Mouse (Mus musculus) T-helper 2 cell (primary cell): ENCODE measurements around the gene Ahcyl2.

ENCODE experiments used
- in situ Hi-C: fragments of 300-600 bp; cut with MboI, MseI; formaldehyde crosslinking; loops from one replicate; pipeline ENCODE4 v1.15.1; 2025; ENCODE audit warnings: high pct_unique_total_duplicates

Gene Ahcyl2

DNA sequence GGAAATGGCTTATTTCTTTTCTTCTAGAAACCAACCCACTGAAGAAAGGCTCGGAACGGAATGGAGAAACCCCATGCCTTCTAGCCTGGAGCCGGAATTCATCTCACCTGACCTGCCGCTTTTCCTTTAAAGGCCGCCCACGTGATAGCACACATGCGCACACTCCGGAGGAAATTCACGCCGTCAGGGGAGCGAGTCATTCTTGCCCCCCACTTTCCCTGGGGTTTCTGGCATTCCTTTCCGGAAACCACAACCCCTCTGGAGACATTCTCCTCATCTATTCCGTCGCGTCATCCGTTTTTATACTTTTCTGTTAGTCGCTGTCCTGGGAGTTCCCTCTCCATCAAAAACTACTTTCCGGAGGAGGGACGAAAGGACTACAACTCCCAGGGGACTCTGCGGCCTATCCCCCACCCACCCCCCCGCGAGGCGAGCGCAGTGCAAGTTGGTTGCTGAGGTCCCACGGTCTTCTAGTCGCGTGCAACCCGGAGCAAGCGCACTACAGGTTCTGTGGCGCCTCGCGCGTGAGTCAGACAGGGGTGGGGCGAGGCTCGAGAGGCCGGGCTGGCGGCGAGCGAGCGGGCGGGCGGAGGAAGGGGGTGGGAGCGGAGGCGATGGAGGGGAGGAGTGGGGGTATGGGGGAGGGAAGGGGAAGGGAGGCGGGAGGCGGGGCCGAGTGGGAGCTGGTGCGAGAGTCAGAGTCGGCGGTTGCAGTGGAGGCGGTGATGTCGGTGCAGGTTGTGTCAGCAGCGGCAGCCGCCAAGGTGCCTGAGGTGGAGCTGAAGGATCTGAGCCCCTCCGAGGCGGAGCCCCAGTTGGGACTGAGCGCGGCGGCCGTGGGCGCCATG, at the start of gene Ahcyl2:
Ahcyl2 (plus strand) TSS at position 199 of the 848 bp plus-strand sequence.
- in situ Hi-C loops = loop anchor here (10.0 kb wide), 1 partner anchor 57 kb away; no protein-coding TSS in a partner anchor

DNA sequence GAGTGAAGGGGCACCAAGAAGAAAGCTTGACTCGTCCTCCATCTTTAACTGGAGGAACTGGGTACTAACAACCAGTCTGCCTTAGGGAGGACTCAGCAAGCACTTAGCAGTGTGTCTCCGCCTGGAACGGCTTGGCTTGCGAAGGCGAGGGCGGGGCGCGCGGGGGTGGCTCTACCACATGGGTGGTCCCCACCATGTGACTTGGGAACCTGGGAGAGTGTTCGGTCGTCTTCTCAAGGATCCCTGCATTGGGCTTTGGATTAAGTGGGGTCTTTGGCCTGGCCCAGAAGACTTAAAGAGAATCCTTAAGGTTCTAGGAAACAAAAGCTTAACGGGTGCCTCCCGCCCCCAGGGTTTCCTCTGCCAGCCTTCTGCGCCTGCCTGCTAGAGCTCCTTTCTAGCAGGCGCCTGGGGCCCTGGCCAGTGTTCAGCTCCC, 48.9 kb upstream of the Ahcyl2 start:
- in situ Hi-C loops = no loop called here

DNA sequence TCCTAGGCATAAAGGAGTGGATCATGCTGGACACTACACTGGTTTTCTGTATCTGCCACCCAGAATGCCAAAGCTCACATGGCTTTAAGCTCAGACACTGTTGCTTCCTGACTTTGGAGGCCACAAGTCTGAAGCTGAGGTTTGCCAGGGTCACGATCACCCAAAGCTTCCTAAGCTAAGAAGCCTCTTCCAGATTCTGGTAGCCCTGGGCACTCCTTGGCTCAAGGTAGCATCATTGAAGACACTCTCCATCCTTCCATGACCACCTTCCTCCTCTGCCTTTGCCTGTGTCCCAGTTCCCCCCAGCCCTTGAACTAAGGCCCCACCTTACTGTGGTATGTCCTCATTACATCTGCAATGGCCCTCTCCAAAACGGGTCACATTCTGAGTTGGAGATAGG, 45.9 kb upstream of the Ahcyl2 start:
- in situ Hi-C loops = loop anchor here (5.0 kb wide), 1 partner anchor 35 kb away; no protein-coding TSS in a partner anchor

DNA sequence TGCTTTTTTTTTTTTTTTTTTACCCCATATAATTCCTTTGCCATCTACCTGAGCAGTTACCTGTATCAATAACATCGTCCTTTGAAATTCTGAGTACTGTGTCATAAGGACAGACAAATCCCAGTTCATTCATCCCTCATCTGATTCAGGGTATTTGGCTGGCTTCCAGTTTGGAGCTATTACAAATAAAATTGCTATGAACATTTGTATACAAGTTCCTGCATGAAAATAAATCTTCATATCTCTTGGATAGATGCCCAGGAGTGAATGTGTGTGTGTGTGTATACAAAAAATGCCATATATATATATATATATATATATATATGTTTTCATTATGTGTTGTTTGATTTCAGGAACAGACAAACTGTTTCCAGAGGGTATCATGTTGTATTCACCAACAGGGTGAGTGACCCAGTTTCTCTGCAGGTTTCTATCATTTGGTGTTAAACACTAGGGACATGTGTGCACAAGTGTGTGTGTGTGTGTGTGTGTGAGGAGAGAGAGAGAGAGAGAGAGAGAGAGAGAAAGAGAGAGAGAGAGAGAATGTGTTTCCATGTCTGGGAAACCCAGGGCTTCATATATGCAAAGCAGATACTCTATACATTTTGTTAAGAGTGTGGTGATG, 41.1 kb upstream of the Ahcyl2 start:
- in situ Hi-C loops = no loop called here

DNA sequence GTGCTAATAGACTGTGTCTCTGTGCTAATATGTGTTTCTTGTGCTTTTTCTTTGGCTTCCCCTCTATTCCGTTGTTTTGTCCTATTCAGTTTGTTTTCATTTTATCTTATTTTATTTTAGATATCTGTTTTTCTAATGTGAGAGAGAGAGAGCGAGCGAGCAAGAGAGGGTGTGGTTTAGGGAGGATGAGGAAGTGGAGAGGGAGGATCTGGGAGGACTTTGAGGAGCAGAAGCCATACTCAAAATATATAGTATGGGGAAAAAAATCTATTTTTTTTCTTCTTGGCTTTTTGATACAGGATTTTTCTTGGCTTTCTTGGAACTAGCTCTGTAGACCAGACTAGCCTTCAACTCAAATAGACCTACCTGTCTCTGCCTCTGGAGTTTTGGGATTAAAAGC, 39.8 kb upstream of the Ahcyl2 start:
- in situ Hi-C loops = no loop called here

DNA sequence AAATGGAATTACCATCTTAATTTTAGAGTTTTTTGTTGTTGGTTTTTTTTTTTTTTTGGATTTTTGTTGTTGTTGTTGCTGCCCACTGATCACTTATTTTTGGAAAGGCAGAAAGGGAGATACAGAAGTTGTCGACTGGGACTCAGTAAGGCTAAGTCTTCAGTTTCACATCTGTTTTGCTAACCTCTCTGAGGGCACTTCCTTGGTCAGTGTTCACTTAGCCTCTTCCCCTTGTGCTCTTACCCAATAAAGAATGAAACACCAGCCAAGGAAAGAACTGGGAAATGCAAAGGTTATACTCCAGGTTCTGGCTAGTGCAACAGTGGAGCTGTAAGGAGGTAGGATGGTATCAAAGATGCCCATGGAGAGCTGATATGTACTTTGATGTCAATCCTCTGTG, 38.3 kb upstream of the Ahcyl2 start:
- in situ Hi-C loops = no loop called here

DNA sequence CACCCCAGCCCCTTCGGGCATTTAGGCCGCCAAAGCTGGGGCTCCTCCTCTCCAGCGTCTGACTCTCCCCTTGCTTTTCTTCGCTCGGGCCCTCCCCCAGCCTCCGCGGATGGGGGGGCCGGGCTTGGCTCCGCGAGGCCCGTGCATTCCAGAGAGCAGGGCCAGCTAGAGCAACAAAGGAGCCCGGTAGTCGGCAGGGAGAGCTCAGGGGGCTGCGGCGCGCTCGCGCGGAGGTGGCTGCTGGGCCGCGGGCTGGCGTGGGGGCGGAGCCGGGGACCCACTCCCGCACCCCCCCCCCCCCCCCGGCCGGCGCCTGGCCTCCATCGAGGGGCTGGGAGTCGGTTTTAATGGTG, 32.5 kb upstream of the Ahcyl2 start, which contains the start of gene Smo:
Smo (plus strand) TSS at position 168 of the 353 bp plus-strand sequence.
- in situ Hi-C loops = no loop called here

DNA sequence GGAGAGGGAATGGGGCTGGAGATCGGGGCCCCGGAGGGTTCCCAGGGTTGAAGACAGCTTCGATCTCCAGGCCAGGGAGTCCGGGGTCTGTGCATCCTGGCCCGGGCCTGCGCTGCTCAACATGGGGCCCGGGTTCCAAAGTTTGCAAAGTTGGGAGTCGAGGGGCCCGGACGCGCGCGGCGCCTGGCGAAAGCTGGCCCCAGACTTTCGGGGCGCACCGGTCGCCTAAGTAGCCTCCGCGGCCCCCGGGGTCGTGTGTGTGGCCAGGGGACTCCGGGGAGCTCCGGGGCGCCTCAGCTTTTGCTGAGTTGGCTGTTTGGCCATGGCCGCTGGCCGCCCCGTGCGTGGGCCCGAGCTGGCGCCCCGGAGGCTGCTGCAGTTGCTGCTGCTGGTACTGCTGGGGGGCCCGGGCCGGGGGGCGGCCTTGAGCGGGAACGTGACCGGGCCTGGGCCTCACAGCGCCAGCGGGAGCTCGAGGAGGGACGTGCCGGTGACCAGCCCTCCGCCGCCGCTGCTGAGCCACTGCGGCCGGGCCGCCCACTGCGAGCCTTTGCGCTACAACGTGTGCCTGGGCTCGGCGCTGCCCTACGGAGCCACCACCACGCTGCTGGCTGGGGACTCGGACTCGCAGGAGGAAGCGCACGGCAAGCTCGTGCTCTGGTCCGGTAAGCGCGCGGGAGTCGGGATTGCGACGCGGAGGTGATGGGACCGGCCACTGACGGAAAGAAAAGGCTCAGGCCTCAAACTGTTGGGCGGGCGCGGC, 31.9 kb upstream of the Ahcyl2 start:
- in situ Hi-C loops = no loop called here

DNA sequence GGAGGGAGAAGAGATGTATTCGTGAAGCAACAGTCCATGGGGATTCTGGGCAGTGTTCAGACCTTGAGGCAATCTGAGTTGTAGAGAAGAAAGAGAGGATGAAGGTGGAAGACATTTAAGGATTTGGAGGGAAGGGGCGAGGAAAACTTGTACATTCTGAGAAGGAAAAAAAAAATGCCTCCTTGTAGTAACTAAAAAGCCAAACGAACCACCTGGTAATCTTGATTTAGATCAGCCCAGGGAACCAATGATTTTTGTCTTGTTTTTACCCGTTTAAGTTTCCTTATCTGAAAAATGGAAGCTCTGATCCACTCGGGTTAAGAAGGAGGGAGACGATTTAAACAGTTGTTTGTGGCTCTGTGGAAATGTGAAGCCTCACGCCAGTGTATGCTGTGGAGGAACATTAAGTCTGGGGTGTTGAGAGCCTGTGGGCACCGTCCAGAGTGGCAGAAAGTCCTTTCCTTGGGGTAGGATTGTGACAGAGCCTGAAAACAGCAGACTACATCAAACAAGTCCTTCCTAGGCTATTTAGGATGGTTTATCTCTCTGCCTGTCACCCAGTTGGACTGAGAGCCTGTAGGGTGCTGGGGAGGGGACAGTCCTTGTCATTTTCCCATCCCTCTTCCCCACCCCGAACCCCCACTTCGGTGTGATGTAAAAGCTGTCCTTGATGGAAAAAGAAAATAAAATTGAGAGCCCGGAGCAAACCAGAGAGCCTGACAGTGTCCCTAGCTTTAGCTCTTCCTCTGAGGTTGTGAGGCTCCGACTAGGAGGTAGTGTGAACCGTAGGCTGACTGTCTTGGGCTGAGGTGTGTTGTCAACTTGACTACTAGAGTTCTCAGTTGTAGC, 31.0 kb upstream of the Ahcyl2 start:
- in situ Hi-C loops = no loop called here

DNA sequence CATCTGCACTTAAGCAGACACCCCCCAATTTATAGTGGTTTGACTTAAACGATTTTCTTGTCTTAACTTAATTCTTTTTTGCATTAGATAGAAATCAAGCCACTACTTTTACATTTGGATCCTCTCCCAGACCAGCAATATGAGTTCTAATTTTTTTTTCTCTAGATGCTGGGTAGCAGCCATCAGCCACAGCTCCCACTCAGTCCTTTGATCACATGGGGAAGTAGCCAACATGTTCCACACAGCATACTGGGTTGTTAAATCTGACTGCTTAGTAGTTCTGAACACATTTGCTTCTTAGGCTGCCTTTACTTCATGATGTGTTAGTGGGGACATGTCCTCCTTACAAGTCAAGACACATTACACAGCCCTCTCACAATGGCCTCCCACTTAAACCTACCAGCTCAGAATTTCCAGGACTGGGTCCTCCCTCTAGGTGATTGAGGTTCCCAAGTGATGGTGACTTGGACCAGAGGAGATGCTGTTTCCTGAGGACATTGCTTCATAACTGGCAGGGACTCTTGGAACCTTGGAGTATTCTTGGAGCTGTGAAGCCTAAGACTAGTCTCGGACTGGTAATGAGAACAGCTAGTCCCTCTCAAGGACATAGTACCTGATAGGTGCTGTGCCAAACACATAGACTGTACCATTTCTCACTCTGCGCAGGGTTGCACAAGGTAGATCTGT, 16.2 kb upstream of the Ahcyl2 start:
- in situ Hi-C loops = no loop called here

DNA sequence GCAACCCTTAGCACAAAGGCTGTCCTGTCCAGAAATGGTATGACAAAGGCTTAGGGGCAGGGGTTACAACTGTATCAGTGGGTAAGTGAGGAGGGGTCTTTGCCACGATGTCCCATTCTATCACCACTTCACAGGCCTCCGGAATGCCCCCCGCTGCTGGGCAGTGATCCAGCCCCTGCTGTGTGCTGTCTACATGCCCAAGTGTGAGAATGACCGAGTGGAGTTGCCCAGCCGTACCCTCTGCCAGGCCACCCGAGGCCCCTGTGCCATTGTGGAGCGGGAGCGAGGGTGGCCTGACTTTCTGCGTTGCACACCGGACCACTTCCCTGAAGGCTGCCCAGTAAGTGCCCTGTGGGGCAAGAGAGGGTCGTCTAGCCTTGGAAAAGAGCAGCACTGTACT, 14.5 kb upstream of the Ahcyl2 start:
- in situ Hi-C loops = no loop called here

DNA sequence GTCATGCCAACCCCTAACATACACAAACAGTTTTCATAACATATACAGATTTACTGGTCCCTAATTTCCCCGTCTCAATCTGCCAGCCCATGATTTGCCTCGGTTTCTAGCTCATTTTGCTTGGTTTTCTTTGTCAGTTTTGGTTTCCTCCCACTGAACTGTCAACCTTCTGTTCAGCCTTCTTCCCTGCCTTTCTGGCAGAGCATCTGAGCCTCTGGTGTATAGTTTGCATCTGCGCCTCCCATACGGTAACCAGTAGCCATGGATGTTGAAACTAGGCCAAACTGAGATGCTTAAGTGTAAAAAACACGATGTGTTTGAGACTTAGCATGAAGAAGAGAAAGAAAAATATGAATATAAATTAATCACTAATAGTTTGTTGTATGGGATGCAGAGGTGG, 11.8 kb upstream of the Ahcyl2 start:
- in situ Hi-C loops = loop anchor here (5.0 kb wide), 1 partner anchor 34 kb away; no protein-coding TSS in a partner anchor

DNA sequence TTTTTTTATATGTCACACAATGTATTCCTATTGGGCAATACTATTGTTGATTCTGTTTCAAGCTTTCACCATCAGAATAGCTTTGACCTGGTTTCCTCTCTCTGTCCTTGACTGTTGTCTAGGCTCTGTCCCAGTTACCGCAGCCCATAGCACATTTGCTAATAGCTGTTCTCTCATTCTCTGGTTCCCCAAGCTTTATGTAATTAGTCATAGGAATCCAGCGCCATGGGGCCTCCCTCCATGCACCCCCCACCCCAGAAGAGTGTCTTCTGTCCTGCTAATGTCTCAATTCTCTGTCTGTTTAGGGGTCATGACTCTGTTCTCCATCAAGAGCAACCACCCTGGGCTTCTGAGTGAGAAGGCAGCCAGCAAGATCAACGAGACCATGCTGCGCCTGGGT, 11.3 kb upstream of the Ahcyl2 start:
- in situ Hi-C loops = loop anchor here (5.0 kb wide), 1 partner anchor 34 kb away; no protein-coding TSS in a partner anchor

DNA sequence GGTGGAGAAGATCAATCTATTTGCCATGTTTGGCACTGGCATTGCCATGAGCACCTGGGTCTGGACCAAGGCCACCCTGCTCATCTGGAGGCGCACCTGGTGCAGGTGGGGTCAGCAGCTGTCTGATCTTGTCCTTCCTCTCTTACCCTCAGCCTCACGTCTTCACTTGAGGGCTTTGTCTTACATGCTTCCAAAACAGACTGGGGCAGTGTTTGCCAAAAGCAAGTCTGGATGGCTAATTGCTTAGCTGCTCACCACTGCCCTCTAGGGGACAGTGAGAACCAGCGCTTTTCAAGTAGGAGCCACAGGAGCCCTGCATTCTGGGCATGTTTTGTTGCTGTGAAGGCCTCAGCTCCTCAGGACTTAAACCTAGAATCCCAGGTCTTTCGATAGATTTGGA, 9.4 kb upstream of the Ahcyl2 start:
- in situ Hi-C loops = loop anchor here (5.0 kb wide), 1 partner anchor 36 kb away; no protein-coding TSS in a partner anchor

DNA sequence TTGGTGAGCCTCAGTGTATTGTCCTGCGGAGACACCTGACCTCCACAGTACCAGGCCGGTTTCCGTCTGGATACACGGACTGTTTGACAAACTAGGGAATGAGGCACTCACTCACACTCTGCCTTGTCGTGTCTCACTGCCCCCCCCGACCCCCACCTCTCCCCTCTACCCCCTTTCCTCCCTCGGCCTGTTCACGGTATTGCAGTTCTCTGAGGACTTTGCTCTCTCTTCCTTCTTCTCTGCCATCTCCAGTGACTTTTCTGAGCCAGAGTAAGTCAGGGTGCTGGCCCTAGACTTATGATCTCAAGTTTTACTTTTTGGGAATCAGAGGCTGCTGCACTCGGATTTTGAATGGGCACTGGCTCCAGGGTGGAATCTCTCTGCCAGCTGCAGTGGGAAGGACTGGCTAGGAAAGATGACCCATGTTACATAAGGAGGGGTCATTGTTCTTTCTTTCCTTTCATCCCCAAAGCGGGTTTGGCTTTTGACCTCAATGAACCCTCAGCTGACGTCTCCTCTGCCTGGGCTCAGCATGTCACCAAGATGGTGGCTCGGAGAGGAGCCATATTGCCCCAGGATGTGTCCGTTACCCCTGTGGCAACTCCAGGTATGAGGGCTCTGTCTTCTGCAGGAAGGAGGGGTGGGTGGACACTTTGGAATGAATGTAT, 8.7 kb upstream of the Ahcyl2 start:
- in situ Hi-C loops = loop anchor here (5.0 kb wide), 1 partner anchor 37 kb away; no protein-coding TSS in a partner anchor

DNA sequence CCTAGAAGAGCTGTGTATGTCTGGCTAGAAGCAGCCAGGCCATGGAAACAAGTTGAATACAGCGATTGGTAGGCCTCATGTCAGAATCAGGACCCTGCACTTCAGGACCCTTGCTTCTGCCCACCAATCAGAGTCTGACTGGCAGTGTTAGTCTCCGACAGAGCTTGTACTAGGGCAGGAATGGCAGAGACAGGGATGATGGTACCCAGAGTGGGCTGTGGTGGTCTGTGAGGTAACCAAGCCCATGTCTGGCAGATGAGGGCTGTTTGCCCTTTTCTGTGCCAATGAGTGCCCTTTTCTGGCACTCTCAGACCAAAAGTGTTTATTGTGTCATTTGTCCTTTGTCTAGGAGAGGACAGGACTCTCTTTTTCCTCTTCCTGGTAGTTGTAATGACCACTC, 7.4 kb upstream of the Ahcyl2 start:
- in situ Hi-C loops = loop anchor here (10.0 kb wide), 1 partner anchor 64 kb away; no protein-coding TSS in a partner anchor

DNA sequence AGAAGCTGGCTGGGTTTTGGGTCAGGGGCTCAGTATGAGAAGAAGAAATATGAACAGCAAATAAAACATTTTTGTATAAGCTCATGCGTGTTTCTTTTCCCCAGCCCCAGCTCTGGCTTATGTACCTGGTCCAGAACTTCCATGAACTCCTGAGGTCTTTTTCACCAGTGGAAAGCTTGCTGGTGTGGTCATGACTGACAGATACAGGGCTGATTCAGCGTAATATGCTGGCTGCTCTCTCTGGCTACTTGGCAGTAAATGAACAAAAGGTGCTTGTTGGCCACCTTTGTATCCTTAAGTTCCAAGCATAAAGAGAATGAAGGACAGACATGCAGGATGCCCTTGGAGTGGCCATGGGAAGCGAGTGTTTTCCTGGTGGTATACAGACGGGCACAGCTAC, 6.5 kb upstream of the Ahcyl2 start:
- in situ Hi-C loops = loop anchor here (10.0 kb wide), 1 partner anchor 64 kb away; no protein-coding TSS in a partner anchor

DNA sequence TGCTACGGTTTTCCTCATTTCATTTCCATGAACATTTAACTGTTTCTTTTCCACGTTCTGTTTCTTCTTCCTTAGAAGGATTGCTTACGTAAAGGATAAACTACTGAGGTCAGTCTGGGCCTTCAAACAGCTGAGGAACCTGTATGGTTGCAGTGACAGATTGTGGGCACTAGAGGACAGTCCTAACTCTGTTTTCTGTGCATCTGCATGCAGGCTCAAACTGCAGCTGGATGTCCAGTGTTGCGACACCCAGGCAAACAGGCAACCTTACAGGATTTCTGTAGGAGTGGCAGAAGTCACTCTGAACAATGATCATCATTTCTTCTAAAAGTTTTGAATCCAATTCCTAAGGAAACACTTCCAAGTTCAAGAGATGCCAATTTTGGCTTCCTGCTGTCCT, 5.3 kb upstream of the Ahcyl2 start:
- in situ Hi-C loops = loop anchor here (10.0 kb wide), 1 partner anchor 62 kb away; no protein-coding TSS in a partner anchor

DNA sequence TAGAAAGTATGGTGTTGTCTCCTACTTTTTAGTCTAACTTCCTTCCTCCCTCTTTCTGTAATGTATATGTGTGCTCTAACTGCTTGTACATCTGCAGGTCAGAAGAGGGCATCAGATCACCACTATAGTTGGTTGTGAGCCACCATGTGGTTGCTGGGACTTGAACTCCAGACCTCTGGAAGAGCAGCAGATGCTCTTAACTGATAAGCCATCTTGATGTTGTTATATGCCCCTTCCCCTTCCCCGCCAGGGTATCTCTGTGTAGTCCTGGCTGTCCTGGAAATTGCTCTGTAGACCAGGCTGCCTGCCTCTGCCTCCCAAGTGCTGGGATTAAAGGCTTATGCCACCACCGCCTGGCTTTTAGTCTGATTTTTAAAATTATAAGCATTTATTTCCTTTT, 937 bp upstream of the Ahcyl2 start:
- in situ Hi-C loops = loop anchor here (10.0 kb wide), 1 partner anchor 58 kb away; no protein-coding TSS in a partner anchor
